Mouse (Mus musculus): Measurements from ENCODE around the gene Olfr629.

DNA sequence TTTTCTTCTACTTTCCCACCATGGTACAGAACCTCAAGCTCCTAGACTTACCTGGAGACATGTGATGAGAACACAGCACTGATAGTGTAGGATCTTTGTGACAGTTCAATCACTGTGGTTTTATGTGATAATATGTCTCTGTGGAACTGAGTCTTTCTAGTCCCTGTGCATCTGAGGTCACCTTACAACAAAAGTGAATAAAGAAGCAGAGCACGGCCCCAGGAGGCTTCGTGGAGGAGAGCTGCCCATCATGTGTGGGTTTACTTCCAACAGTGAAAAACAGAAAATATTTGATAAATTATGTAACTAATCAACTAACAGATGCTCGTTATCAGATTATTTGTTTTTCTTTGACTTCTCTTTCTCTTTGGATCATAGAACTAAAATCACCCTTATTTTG is 34.9 kb upstream of the Olfr629 start, which contains the start of gene Olfr68:
- TF ChIP-seq CTCF (IDR thresholded peaks at IDR 0.05 in 2 of 3, conservative IDR thresholded peaks at IDR 0.05 in 1 of 3; ENCODE audit: control insufficient read depth in 1 of 3, insufficient read depth in 1 of 3, low read depth in 2 of 3, low read length in 3 of 3, poor library complexity in 1 of 3, severe bottlenecking in 1 of 3) (no peak), POLR2AphosphoS2 (IDR thresholded peaks at IDR 0.05; ENCODE audit: low read length) (no peak), POLR2A (IDR thresholded peaks at IDR 0.05; ENCODE audit: control insufficient read depth in 1 of 2, insufficient read depth in 1 of 2, low read depth in 1 of 2, low read length in 2 of 2, poor library complexity in 1 of 2) (no peak), POLR2AphosphoS5 (IDR thresholded peaks at IDR 0.05; ENCODE audit: borderline replicate concordance, low read depth, low read length) (no peak), EP300 (IDR thresholded peaks at IDR 0.05; ENCODE audit: low read depth in 1 of 2, low read length in 2 of 2) (no peak), ZNF384 (IDR thresholded peaks at IDR 0.05; ENCODE audit: low read depth, low read length) (no peak), CHD1 (IDR thresholded peaks at IDR 0.05; ENCODE audit: low read depth, low read length) (no peak), E2F4 (IDR thresholded peaks at IDR 0.05; ENCODE audit: borderline replicate concordance, low read depth, low read length) (no peak), UBTF (IDR thresholded peaks at IDR 0.05; ENCODE audit: borderline replicate concordance, insufficient read depth, low read depth, low read length) (no peak), CHD2 (IDR thresholded peaks at IDR 0.05; ENCODE audit: low read length) (no peak), TAL1 (IDR thresholded peaks at IDR 0.05; ENCODE audit: low read length) (no peak), SIN3A (IDR thresholded peaks at IDR 0.05; ENCODE audit: low read length) (no peak), SMC3 (IDR thresholded peaks at IDR 0.05; ENCODE audit: low read depth, low read length) (no peak), TBP (IDR thresholded peaks at IDR 0.05; ENCODE audit: low read depth, low read length) (no peak)
